23 mouse cellular contexts compared by ENCODE assay signal in the genomic region with DNA sequence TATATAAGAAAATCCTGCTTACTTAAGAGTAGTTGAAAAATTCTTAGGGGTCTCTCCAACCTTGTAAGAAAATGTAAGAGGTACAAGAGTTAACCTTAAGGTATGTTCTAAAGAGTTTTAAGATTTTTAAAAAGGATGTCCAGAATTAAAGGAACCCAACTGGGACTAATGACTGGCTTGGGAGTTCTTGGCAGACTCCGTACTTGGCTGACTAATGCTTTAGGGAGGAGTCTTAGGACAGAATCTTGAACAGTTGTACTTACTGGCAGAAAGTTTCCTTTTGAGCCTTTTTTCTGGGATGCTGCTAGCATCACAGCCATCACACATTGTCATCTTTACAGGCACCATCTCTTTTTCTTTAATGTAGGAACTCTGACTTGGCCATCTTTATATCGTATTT. TPM values are rescaled to one million over a fixed set of nuclear protein-coding genes. Genes with fewer than 3 reads are reported as not detected.
DNase-seq lines count a peak whose midpoint lies in the region; ATAC-seq and TF ChIP-seq lines count a peak whose summit lies in the region.
"Had no signal": no experiment of that assay in that cellular context is flagged by ENCODE, and none has a peak within 500 bp of the region (broad histone marks: within the 10 kb centered on the region; RNA-seq: fewer than 3 reads in every experiment).

No protein-coding gene starts in this region.

- no peaks in the 10 kb centered on the region for H3K9me3 ChIP-seq in liver, postnatal 0 days (ENCODE audit: low read length)
- no peaks in the 10 kb centered on the region for H3K9me3 ChIP-seq in CH12.LX (replicated peaks; ENCODE audit: low read length)
- H3K9me3 ChIP-seq: embryonic facial prominence, embryonic 12.5 days; forebrain, embryonic 15.5 days; heart, embryonic 15.5 days; hindbrain, embryonic 13.5 days; lung, embryonic 15.5 days; neural tube, embryonic 12.5 days had no signal

- peaks cover 6% of the 10 kb centered on the region for H3K36me3 ChIP-seq in liver, adult 2 months (ENCODE audit: control insufficient read depth, insufficient read depth, low read length)
- H3K36me3 ChIP-seq in liver, postnatal 0 days (replicated peaks; ENCODE audit: insufficient read depth, low read length) = peaks cover 19% of the 10 kb centered on the region
- H3K36me3 ChIP-seq in CH12.LX (replicated peaks in 1 of 2; ENCODE audit: control insufficient read depth in 1 of 2, insufficient read depth in 1 of 2, low read length in 1 of 2) = peaks cover 7 to 26% of the 10 kb centered on the region in 2 experiments

- intact Hi-C loops in heart, postnatal 14 days (cut with DNase I) = no loop called here
- intact Hi-C loops in heart, postnatal 36 days (cut with DNase I) = no loop called here

- no peak for TF ChIP-seq CTCF in liver, adult 2 months (IDR thresholded peaks at IDR 0.05; ENCODE audit: low read depth, low read length)
- TF ChIP-seq CTCF in liver, postnatal 0 days (IDR thresholded peaks at IDR 0.05; ENCODE audit: low read depth) = no peak
- no peak for TF ChIP-seq CTCF in CH12.LX (conservative IDR thresholded peaks at IDR 0.05 in 1 of 2, IDR thresholded peaks at IDR 0.05 in 1 of 2; ENCODE audit: low read depth in 2 of 2, low read length in 2 of 2)

- 66% methylated on average over 2 of the region's 2 CpGs for WGBS in liver, adult 2 months
- 83% methylated on average over 2 of the region's 2 CpGs for WGBS in liver, postnatal 0 days (ENCODE audit: insufficient replicate concordance)

- H3K4me1 ChIP-seq in liver, adult 2 months (ENCODE audit: control insufficient read depth, insufficient read depth, low read length) = peaks cover 7% of the 10 kb centered on the region
- H3K4me1 ChIP-seq in liver, postnatal 0 days (ENCODE audit: insufficient read depth) = peaks cover 13% of the 10 kb centered on the region
- peaks cover 0 to 44% of the 10 kb centered on the region in 2 experiments; a peak in 3 of 4 replicates for H3K4me1 ChIP-seq in CH12.LX (ENCODE audit: control insufficient read depth in 1 of 2, insufficient read depth in 2 of 2)

- no peak overlapping the region for H3K9ac ChIP-seq in liver, adult 2 months (ENCODE audit: low read depth, low read length)
- no peak overlapping the region for H3K9ac ChIP-seq in liver, postnatal 0 days (replicated peaks)
- peak overlapping the region; percentile 24; the same call in 1 of the 2 replicates for H3K9ac ChIP-seq in CH12.LX (ENCODE audit: insufficient read depth, low read depth)
- H3K9ac ChIP-seq: embryonic facial prominence, embryonic 12.5 days; forebrain, embryonic 15.5 days; heart, embryonic 15.5 days; hindbrain, embryonic 13.5 days; lung, embryonic 15.5 days; neural tube, embryonic 12.5 days had no signal

- no peak overlapping the region for H3K27ac ChIP-seq in liver, adult 2 months (replicated peaks; ENCODE audit: insufficient read depth, low read depth, low read length)
- H3K27ac ChIP-seq in liver, postnatal 0 days (ENCODE audit: low read depth) = no peak overlapping the region
- no peak overlapping the region for H3K27ac ChIP-seq in CH12.LX (ENCODE audit: insufficient read depth, low read depth)
- H3K27ac ChIP-seq: embryonic facial prominence, embryonic 12.5 days; forebrain, embryonic 15.5 days; heart, embryonic 15.5 days; left cerebral cortex, adult 2 months; lung, embryonic 15.5 days; neural tube, embryonic 12.5 days had no signal

- H3K4me3 ChIP-seq in liver, adult 2 months (ENCODE audit: insufficient read depth, low read depth, low read length) = no peak overlapping the region
- no peak overlapping the region for H3K4me3 ChIP-seq in liver, postnatal 0 days (ENCODE audit: low read depth, low read length)
- H3K4me3 ChIP-seq in CH12.LX (replicated peaks in 1 of 3; ENCODE audit: low read depth in 2 of 3, low read length in 2 of 3, poor library complexity in 1 of 3) = no peak overlapping the region
- H3K4me3 ChIP-seq: embryonic facial prominence, embryonic 12.5 days; erythroblast, embryonic 14.5 days; forebrain, embryonic 15.5 days; heart, embryonic 15.5 days; hindbrain, embryonic 13.5 days; left cerebral cortex, adult 2 months; lung, embryonic 15.5 days; neural tube, embryonic 12.5 days had no signal

- no peak for ATAC-seq in liver, postnatal 0 days
- ATAC-seq: forebrain, embryonic 15.5 days; intestine, embryonic 16.5 days had no signal

- no peak for TF ChIP-seq RAD21 in CH12.LX (IDR thresholded peaks at IDR 0.05; ENCODE audit: low read depth, low read length)

- TF ChIP-seq POLR2A in liver, adult 2 months (IDR thresholded peaks at IDR 0.05; ENCODE audit: extremely low read depth, insufficient read depth, low read length) = no peak
- TF ChIP-seq POLR2A in CH12.LX (IDR thresholded peaks at IDR 0.05; ENCODE audit: low read depth, low read length) = no peak

- DNase-seq in heart, postnatal 14 days = peak; percentile 12 to 54
- DNase-seq in heart, postnatal 36 days = no peak
- peak; percentile 28 for DNase-seq in liver, adult 2 months (ENCODE audit: extremely low read depth, low read depth, low spot score)
- no peak for DNase-seq in liver, postnatal 0 days
- DNase-seq in 3T3-L1 (ENCODE audit: low read depth, low spot score) (peak; percentile 87), CH12.LX (ENCODE audit: extremely low read depth) (no peak), MN1 (ENCODE audit: low spot score) (no peak)
- DNase-seq in frontal cortex, postnatal 25 days (ENCODE audit: low spot score in 2 of 2) = no peak
- DNase-seq: cerebellum, adult 9-10 months; kidney, postnatal 4 days; layer of hippocampus, adult 9-11 months; left cerebral cortex, postnatal 4 days; liver; right cerebral cortex, postnatal 4 days had no signal

- peaks cover 21% of the 10 kb centered on the region for H3K79me2 ChIP-seq in liver, adult 2 months (ENCODE audit: control insufficient read depth, insufficient read depth, low read length)
- H3K79me2 ChIP-seq in CH12.LX (replicated peaks; ENCODE audit: control insufficient read depth, extremely low read depth, insufficient read depth, poor library complexity, severe bottlenecking) = peaks cover 67% of the 10 kb centered on the region

- TF ChIP-seq EP300 in liver, postnatal 0 days (IDR thresholded peaks at IDR 0.05; ENCODE audit: low read depth) = no peak
- no peak for TF ChIP-seq EP300 in CH12.LX (IDR thresholded peaks at IDR 0.05; ENCODE audit: low read length)

- dilution Hi-C loops in CH12.LX (cut with MboI; ENCODE audit: extremely low pct_ligation_motif_present, extremely low pct_unique_long_range_greater_than_20kb, low sequenced_read_pairs) = no loop called here

- no peak overlapping the region for H3K4me2 ChIP-seq in liver, postnatal 0 days (ENCODE audit: low read depth, low read length)
- H3K4me2 ChIP-seq in CH12.LX (ENCODE audit: insufficient read depth, low read depth, poor library complexity, severe bottlenecking) = no peak overlapping the region
- H3K4me2 ChIP-seq: embryonic facial prominence, embryonic 12.5 days; forebrain, embryonic 15.5 days; heart, embryonic 15.5 days; hindbrain, embryonic 13.5 days; lung, embryonic 15.5 days; neural tube, embryonic 12.5 days had no signal

- in situ Hi-C loops in CH12.LX (cut with MboI; ENCODE audit: low pct_ligation_motif_present, low pct_unique_long_range_greater_than_20kb, low sequenced_read_pairs) = no loop called here

- H3K27me3 ChIP-seq in liver, adult 2 months (ENCODE audit: control insufficient read depth, insufficient read depth, low read length) = no peaks in the 10 kb centered on the region
- no peaks in the 10 kb centered on the region for H3K27me3 ChIP-seq in liver, postnatal 0 days (ENCODE audit: insufficient read depth, low read length)
- no peaks in the 10 kb centered on the region for H3K27me3 ChIP-seq in CH12.LX (replicated peaks)
- H3K27me3 ChIP-seq: embryonic facial prominence, embryonic 12.5 days; forebrain, embryonic 15.5 days; heart, embryonic 15.5 days; hindbrain, embryonic 13.5 days; lung, embryonic 15.5 days; neural tube, embryonic 12.5 days had no signal

TF ChIP-seq in CH12.LX, 34 proteins besides CTCF, POLR2A, EP300 and RAD21 (continues in another document):
- TF ChIP-seq IRF4 (IDR thresholded peaks at IDR 0.05; ENCODE audit: low read depth, low read length) = no peak
- TF ChIP-seq USF1 (IDR thresholded peaks at IDR 0.05; ENCODE audit: low read depth, low read length) = no peak
- no peak for TF ChIP-seq ZMIZ1 (IDR thresholded peaks at IDR 0.05; ENCODE audit: low read depth, low read length)
- no peak for TF ChIP-seq NRF1 (IDR thresholded peaks at IDR 0.05; ENCODE audit: low read depth, low read length)

RNA-seq across cellular contexts. Expression of a gene that starts 3.3 kb away (rescaled TPM):
- total RNA-seq in heart, postnatal 14 days (2021) = not detected
- not detected for total RNA-seq in heart, postnatal 36 days (2021)
- not detected in 2 replicates for total RNA-seq in liver, adult 2 months (2014; rRNA removed)
- polyA plus RNA-seq in liver, adult 2 months (2012; rRNA removed) = not detected in 2 replicates
- polyA plus RNA-seq in liver, postnatal 0 days (2015; fragmentation: Nextera tagmentation; extraction: Ambion mirVana) = 0.17 TPM in 1 of 2 replicates, not detected in the other
- 0.21 and 0.30 TPM in 2 replicates for total RNA-seq in CH12.LX (2012; rRNA removed)
- total RNA-seq in CH12.LX (2014; rRNA removed) = not detected in 2 replicates
- polyA plus RNA-seq in CH12.LX (2012; ENCODE audit: insufficient read length, low read depth) = not detected in 2 replicates
- total RNA-seq: left cerebral cortex, adult 2 months; left cerebral cortex, postnatal 4 days had no signal
- polyA plus RNA-seq: erythroblast, embryonic 14.5 days had no signal

RNA-seq across cellular contexts. Expression of a gene that starts 4.1 kb away (rescaled TPM):
- 10 to 100 TPM; 43.8 to 44.6 TPM for total RNA-seq in heart, postnatal 14 days (2021)
- 10 to 100 TPM; 40.0 to 43.0 TPM for total RNA-seq in heart, postnatal 36 days (2021)
- total RNA-seq in liver, adult 2 months (2014; rRNA removed) = 14.6 and 15.6 TPM in 2 replicates
- 6.6 TPM in 2 replicates for polyA plus RNA-seq in liver, adult 2 months (2012; rRNA removed)
- 41.1 and 42.2 TPM in 2 replicates for polyA plus RNA-seq in liver, postnatal 0 days (2015; fragmentation: Nextera tagmentation; extraction: Ambion mirVana)
- total RNA-seq in CH12.LX (2012; rRNA removed) (42.3 and 47.2 TPM in 2 replicates), CH12.LX (2014; rRNA removed) (48.3 and 52.4 TPM in 2 replicates)
- polyA plus RNA-seq in CH12.LX (2012; ENCODE audit: insufficient read length, low read depth) = 97.9 and 107 TPM in 2 replicates

RNA-seq across cellular contexts. Expression of a gene that starts 35.5 kb away (rescaled TPM):
- 10 to 100 TPM; 46.0 to 49.0 TPM for total RNA-seq in heart, postnatal 14 days (2021)
- total RNA-seq in heart, postnatal 36 days (2021) = 10 to 100 TPM; 53.0 to 53.8 TPM
- total RNA-seq in liver, adult 2 months (2014; rRNA removed) = 1.3 and 2.6 TPM in 2 replicates
- 5.5 and 7.4 TPM in 2 replicates for polyA plus RNA-seq in liver, adult 2 months (2012; rRNA removed)
- polyA plus RNA-seq in liver, postnatal 0 days (2015; fragmentation: Nextera tagmentation; extraction: Ambion mirVana) = 6.2 and 6.8 TPM in 2 replicates
- total RNA-seq in CH12.LX (2012; rRNA removed) (1.5 and 1.7 TPM in 2 replicates), CH12.LX (2014; rRNA removed) (0.24 and 0.28 TPM in 2 replicates)
- 5.8 and 7.2 TPM in 2 replicates for polyA plus RNA-seq in CH12.LX (2012; ENCODE audit: insufficient read length, low read depth)

RNA-seq across cellular contexts. Expression of a gene that starts 45.6 kb away (rescaled TPM):
- 1 to 10 TPM in 1 of 2 experiments, under 1 TPM in 1; 0.69 to 5.7 TPM for total RNA-seq in heart, postnatal 14 days (2021)
- total RNA-seq in heart, postnatal 36 days (2021) = under 1 TPM; 0.27 to 0.31 TPM
- total RNA-seq in liver, adult 2 months (2014; rRNA removed) = under 0.01 and 0.07 TPM in 2 replicates
- polyA plus RNA-seq in liver, adult 2 months (2012; rRNA removed) = 0.32 and 0.64 TPM in 2 replicates
- polyA plus RNA-seq in liver, postnatal 0 days (2015; fragmentation: Nextera tagmentation; extraction: Ambion mirVana) = 0.73 and 0.88 TPM in 2 replicates
- total RNA-seq in CH12.LX (2012; rRNA removed) = 7.5 and 7.6 TPM in 2 replicates
- total RNA-seq in CH12.LX (2014; rRNA removed) = 1.7 and 2.0 TPM in 2 replicates
- 32.6 and 33.2 TPM in 2 replicates for polyA plus RNA-seq in CH12.LX (2012; ENCODE audit: insufficient read length, low read depth)

Comparison
In these comparisons a context has a peak if more than half of its experiments do, and no peak if none do; other contexts are left out.
1. DNase-seq: peak in heart, postnatal 14 days (2 of 2), liver, adult 2 months (single experiment) and 3T3-L1 (single experiment); none in heart, postnatal 36 days (0 of 2), liver, postnatal 0 days (single experiment), CH12.LX (single experiment), MN1 (single experiment) and frontal cortex, postnatal 25 days (0 of 2).
2. RNA of a gene that starts 35.5 kb away (total RNA-seq): 53.0 to 53.8 TPM in heart, postnatal 36 days and 46.0 to 49.0 TPM in heart, postnatal 14 days; 0.24 to 1.7 TPM in CH12.LX and 1.3 to 2.6 TPM in liver, adult 2 months; every median in the first group is over 10 times any median in the second.